Mouse (Mus musculus): ENCODE results near the gene Slc4a4.

Slc4a4 gene

GRCm38 (mm10) chr5:88916501-88916971 lies 29.9 kb downstream of the Slc4a4 start:
- DNase-seq (ENCODE audit: low read depth, low spot score), result no peak

- DNase-seq (ENCODE audit: low read depth, low spot score), result no peak
Observed at GRCm38 (mm10) chr5:88917221-88917620, 30.6 kb downstream of the Slc4a4 start.

GRCm38 (mm10) chr5:88917630-88918029 lies 31.0 kb downstream of the Slc4a4 start:
- no peak for DNase-seq (ENCODE audit: low read depth, low spot score)

DNA sequence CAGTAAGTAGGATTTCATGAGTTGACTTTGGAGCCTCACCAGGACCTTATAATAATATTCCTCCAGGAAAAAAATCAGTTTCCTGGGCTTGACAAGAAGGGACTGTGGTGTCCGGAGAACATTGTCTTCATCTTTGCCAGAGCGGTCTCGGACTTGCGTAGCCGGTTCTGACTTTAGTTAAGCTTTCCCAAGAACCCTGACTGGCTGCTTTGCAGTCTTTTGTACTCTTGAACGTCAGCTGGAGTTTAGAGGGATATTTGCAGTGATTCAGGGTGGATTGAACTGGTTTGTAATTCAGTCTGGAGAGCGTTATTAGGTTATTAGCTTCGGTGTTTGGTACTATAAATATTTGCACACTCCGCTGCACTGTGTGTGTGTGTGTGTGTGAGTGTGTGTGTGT lies 31.9 kb downstream of the Slc4a4 start:
- no peak for DNase-seq (ENCODE audit: low read depth, low spot score)

GRCm38 (mm10) chr5:88925576-88925975 lies 39.0 kb downstream of the Slc4a4 start:
- DNase-seq (ENCODE audit: low read depth, low spot score), result no peak

GRCm38 (mm10) chr5:88928201-88928916 lies 41.7 kb downstream of the Slc4a4 start:
- DNase-seq (ENCODE audit: low read depth, low spot score), result peak; percentile 44

- DNase-seq (ENCODE audit: low read depth, low spot score), result peak; percentile 34
Observed at GRCm38 (mm10) chr5:88929392-88930094, 42.9 kb downstream of the Slc4a4 start.

DNA sequence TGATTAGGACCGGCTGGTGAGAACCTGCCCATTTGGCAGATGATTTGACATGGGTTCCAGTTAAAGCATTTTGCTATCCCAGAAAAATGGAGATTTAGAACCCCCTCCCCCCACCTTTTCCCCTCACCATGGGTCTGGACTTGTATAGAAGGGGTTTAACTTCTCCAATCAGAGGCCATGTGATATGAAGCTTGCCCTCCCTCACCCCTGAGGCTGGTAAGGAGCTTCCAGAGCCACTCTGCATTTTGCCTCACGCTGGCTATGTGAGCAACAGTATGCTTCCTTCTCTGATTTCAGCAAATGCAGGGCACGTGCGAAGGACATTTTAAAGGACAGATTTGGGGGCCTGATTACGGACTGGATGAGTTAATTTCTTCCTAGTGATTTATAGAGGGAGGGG lies 43.5 kb downstream of the Slc4a4 start:
- no peak for DNase-seq (ENCODE audit: low read depth, low spot score)

DNA sequence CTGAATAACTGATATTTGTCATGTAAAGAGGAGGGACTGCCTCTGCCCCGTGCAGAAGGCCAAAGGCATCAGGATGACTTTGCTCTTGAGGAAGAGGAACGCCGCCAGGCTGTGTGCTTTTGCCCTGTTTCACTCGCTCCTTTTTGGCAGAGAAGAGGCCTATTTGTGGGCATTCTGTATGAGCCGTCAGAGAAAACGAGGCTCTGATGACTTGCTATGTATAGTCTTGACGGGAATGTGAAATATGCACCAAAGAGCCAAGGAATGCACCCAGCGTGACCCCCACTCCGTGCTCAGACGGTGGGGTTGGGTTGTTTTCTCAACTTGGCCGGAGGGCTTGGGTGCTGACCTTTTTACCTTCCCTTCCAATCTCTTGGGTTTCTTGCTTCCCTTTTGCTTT lies 44.0 kb downstream of the Slc4a4 start:
- DNase-seq (ENCODE audit: low read depth, low spot score), result no peak

GRCm38 (mm10) chr5:88931176-88931575 lies 44.6 kb downstream of the Slc4a4 start:
- no peak for DNase-seq (ENCODE audit: low read depth, low spot score)

GRCm38 (mm10) chr5:88933454-88933853 lies 46.8 kb downstream of the Slc4a4 start:
- DNase-seq (ENCODE audit: low read depth, low spot score), result peak; percentile 2

DNA sequence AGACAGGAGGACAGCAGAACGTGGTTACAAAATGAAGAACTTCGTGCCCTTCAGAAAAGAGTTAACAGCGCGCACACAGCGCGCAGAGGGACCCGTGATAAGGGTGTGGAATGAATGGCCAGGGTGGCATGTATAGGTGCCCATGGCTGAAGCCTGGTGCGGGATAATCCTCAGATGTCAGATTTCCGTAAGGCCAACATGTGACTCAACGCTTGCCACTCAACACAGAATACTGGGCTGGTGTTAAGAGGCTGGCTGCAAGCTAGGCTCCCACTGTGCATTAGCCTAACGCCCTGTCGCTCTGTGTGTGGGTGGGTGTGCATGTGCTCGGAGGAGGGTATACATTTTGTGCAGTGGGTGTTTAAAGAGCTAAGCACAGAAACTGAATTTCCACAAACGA lies 47.3 kb downstream of the Slc4a4 start:
- DNase-seq (ENCODE audit: low read depth, low spot score), result no peak

DNA sequence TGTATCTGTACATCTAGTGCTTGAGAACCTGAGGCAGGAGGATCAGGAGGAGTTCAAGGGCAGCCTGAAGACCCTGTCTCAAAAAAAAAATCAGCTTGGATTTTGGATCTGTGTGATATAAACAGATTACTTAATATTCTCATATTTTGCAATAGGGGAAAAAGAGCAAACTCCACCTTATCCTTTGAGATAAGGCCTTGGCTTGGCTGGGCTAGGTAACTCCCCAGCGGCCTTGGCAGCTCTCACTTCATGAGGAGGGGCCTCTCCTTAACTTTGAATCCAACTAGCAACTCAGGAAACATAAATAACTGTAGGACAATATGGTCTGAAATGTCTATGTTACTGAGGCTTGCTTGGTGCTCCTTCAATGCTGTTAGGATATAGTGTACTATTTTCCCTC lies 51.6 kb downstream of the Slc4a4 start:
- no peak for DNase-seq (ENCODE audit: low read depth, low spot score)

GRCm38 (mm10) chr5:88939151-88939550 lies 52.5 kb downstream of the Slc4a4 start:
- DNase-seq (ENCODE audit: low read depth, low spot score), result peak; percentile 11

DNA sequence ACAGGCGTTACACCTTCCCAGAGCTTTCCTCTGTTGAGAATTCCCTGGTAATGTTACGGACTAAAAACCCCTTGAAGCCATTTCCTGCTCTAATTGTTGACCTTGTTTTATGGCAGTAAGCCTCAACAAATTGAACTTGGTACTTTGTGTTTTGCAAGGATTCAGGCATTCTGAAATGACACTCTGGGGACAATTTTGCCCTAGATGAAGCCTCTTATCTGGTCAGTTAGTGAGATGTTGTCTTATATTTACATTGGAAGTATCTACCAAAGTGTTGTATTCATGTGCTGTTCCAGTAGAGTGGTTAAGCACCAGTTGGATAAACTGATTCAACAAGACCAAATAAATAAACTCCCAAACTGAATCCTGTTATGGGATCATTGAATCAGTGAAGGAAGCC lies 53.2 kb downstream of the Slc4a4 start:
- no peak for DNase-seq (ENCODE audit: low read depth, low spot score)

- DNase-seq (ENCODE audit: low read depth, low spot score), result no peak
Observed at GRCm38 (mm10) chr5:88941905-88942304, 55.3 kb downstream of the Slc4a4 start.

DNA sequence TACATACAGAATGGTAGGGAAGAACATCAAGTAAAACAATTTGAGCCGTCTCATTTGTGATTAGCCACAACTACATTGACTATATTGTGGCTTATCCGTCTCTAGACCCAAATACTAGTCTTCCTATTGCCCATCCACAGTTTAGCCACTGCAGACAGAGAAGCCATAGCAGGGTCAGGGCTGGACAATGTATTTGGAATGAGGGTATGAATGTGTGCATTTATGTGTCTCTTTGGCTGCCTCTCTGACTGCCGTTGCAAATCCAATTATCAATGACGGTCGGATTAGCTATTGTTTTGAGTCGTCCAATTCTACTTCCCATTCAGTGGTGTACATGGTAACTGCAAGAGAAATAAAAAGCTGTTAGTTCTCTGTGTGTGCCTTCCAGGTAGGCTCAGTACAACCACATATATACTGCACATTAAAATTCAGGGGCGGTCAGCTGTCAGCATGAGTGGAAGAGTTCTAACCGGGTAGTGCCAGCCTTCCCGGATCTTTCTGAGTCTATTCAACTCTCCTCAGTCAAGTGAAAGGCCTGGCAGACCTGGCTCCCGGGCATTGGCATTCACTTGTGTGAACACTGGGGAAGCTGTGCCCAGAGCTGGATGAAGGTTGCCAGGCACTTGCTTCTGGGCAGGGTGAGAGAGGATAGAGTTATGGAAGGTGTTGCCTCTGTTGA lies 59.2 kb downstream of the Slc4a4 start:
- no peak for DNase-seq (ENCODE audit: low read depth, low spot score)

- DNase-seq (ENCODE audit: low read depth, low spot score), result no peak
Observed at GRCm38 (mm10) chr5:88950337-88950736, 63.7 kb downstream of the Slc4a4 start.

GRCm38 (mm10) chr5:88952757-88953577 lies 66.3 kb downstream of the Slc4a4 start:
- no peak for DNase-seq (ENCODE audit: low read depth, low spot score)

GRCm38 (mm10) chr5:88957735-88958134 lies 71.1 kb downstream of the Slc4a4 start:
- DNase-seq (ENCODE audit: low read depth, low spot score), result no peak

- DNase-seq (ENCODE audit: low read depth, low spot score), result no peak
Observed at GRCm38 (mm10) chr5:88958966-88959365, 72.3 kb downstream of the Slc4a4 start.

GRCm38 (mm10) chr5:88959412-88959811 lies 72.8 kb downstream of the Slc4a4 start:
- DNase-seq (ENCODE audit: low read depth, low spot score), result no peak
